Mouse (Mus musculus) thymus, postnatal 0 days (tissue): Measurements from ENCODE around the gene Lrif1. TPM values are rescaled to one million over a fixed set of nuclear protein-coding genes. Genes with fewer than 3 reads are reported as not detected.
"Not testable (repeated sequence)": the region's sequence is repeated elsewhere in the genome, so short reads cannot be mapped to it uniquely, and the experiment has no call there.

ENCODE experiments used
- DNase-seq: peaks from one replicate; pipeline ENCODE4 v3.0.0-alpha.2; 2015; ENCODE audit warnings: low spot score
- polyA plus RNA-seq: library from polyadenylated mRNA; unstranded; fragments of >200 nt; fragmentation: Nextera tagmentation; extraction: Ambion mirVana; gene quantifications from 2 replicates; pipeline ENCODE4 v1.2.1, GENCODE M21; 2015

The Lrif1 gene
- 26.3 and 28.8 TPM in 2 replicates for polyA plus RNA-seq

DNA sequence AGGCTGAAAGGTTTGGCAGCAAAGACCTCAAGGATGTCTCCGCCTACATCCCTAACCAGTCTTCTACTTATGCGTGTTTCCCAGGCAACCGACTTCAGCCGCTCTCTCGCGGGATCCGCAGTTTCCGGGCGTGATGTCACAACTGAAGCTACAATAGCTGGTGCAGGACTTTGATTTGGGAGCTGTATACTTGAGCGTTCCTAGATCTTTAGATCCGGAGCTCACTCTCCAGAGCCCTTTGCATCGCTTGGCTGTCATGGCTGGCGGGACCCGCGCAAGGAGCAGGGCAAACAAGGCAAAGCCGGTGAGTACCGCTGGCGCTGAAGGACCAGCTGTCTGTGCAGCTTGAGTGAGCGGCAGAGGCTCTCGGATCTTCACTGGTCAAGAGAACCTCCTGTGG lies at the start of gene Lrif1:
Gene Lrif1, plus strand, starts transcription at position 158 of the 400 bp plus-strand sequence.
- DNase-seq: peak; percentile 87

DNA sequence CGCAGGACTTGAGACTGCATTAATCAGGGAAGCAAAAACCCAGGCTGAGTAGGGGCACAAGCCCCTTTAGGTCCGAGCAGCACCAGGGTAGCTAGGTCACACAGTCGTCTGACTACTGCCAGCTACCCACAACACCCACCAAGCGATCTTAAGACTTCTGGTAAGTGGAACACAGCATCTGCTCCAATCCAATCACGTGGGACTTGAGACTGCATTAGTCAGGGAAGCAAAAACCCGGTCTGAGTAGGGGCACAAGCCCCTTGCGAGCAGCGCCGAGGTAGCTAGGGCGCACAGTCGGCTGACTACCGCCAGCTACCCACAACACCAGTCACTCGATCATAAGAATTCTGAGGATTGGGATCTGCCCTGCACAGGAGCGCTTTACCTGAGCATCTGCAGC lies 12.0 kb upstream of the Lrif1 start:
- DNase-seq: not testable (repeated sequence)

DNA sequence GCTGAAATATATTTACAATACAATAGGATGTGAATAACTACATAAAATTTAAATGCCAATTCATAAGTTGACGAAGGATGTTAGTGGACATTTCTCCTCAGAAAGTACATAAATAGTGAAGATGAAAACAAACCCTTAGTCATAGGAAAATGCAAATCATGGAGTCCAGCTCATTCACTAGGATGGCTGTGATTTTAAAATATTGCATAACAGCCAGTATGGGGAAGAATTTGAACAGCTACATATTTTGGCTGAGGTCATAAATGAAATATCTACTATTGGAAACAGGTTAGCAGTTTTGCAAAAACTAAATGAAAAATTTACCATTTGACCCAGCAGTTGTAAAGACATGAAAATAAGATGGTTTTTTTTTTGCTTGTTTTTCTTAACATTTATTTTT lies 594 bp downstream of the Lrif1 start:
- no peak for DNase-seq

- peak; percentile 98 for DNase-seq
These were observed 36.7 kb downstream of the Lrif1 start for GRCm38 (mm10) chr3:106721397-106722027.

GRCm38 (mm10) chr3:106722028-106722945 lies 37.5 kb downstream of the Lrif1 start:
- peak; percentile 94 for DNase-seq

DNA sequence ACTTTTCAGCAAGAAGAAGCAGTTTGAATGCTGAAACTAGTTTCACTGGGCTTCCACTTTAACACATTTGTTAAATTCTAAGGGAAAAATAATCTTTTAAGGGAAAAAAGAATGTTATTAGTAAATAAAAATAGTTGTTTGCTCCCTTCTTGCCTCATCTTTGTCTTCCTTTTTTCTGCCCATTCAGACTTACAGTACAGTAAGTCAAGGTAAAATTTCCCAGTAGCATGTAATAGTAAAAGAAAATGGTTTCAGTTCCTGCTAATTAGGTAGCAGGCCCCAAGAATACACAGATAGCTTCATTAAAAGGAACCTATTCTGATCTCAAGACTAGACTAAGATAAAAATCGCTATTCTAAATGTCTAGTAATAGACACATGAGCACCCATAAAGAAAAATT lies 71.1 kb downstream of the Lrif1 start:
- no peak for DNase-seq

DNA sequence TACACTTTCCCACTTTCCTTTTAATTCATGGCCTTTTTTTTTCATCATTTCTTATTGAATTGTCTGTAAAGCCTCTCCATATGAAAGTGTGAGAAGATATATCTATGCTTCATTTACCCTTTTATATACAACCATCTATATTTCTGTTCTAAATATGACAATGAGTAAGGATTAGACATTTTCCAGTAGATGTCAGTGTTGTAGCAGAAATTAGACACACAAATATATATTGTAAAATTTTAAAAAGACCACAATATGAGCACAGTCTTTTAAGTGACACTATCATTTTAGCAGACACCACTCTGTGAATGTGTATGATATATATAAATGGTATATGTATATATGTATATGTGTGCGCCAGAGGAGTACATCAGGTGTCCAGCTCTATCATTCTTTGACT lies 87.0 kb downstream of the Lrif1 start:
- DNase-seq: peak; percentile 12

GRCm38 (mm10) chr3:106785130-106785529 lies 100.3 kb downstream of the Lrif1 start:
- peak; percentile 46 for DNase-seq

Other genes starting within 250 kb of the Lrif1 start
- 60.8 and 65.8 TPM in 2 replicates for gene Dennd2d, start 202.6 kb upstream of the Lrif1 start, polyA plus RNA-seq
- 55.8 and 57.4 TPM in 2 replicates for gene Dram2, start 137.2 kb upstream of the Lrif1 start, polyA plus RNA-seq
- gene Cept1, start 137.2 kb upstream of the Lrif1 start, polyA plus RNA-seq: 65.4 and 66.8 TPM in 2 replicates
- gene Cd53, start 105.2 kb downstream of the Lrif1 start, polyA plus RNA-seq: 146 and 152 TPM in 2 replicates
- not detected in 2 replicates for gene Olfr266, start 141.3 kb downstream of the Lrif1 start, polyA plus RNA-seq